Mouse (Mus musculus) Patski (cell line): ENCODE measurements around the gene Olfr316. TPM values are rescaled to one million over a fixed set of nuclear protein-coding genes. Genes with fewer than 3 reads are reported as not detected.
"Not testable (repeated sequence)": the region's sequence is repeated elsewhere in the genome, so short reads cannot be mapped to it uniquely, and the experiment has no call there.

Experiments
- ATAC-seq: fragments of 100-300 bp; one replicate; pipeline ENCODE4 v1.8.0; 2021
- CTCF ChIA-PET: fragments of 350-600 bp; sonication (Branson Sonifier 250); formaldehyde crosslinking; loops from one replicate; lab custom pipeline; 2022; ENCODE audit warnings: inconsistent platforms; lab: Charles Lee
- POLR2A ChIA-PET: fragments of 350-600 bp; sonication (Branson Sonifier 250); formaldehyde crosslinking; loops from one replicate; lab custom pipeline; 2022; ENCODE audit warnings: antibody characterized with exemption, inconsistent platforms; lab: Charles Lee
- DNase-seq: peaks from one replicate; pipeline ENCODE4 v3.0.0-alpha.2; 2011; ENCODE audit warnings: low read depth, low spot score
- H3K27me3 ChIP-seq: fragments of 371-371 bp; one replicate; pipeline ENCODE4 v1.5.1; 2021
- CTCF ChIP-seq: fragments of 100-300 bp; IDR thresholded peaks from one replicate; pipeline ENCODE4 v1.5.1; 2021
- in situ Hi-C: fragments of 300-500 bp; cut with MboI; formaldehyde crosslinking; loops from 3 replicates; pipeline ENCODE4 v1.11.1; 2018; ENCODE audit warnings: low pct_unique_long_range_greater_than_20kb, mixed read lengths
- polyA plus RNA-seq: library from polyadenylated mRNA; unstranded; gene quantifications from one replicate; pipeline ENCODE4 v1.2.3, GENCODE M21; 2021

Olfr316 gene
- polyA plus RNA-seq = not detected

GRCm38 (mm10) chr11:58752434-58752833 lies at the start of gene Olfr316:
Gene Olfr316 (plus strand): TSS chr11:58752734.
- ChIA-PET POLR2A (no interaction called here), CTCF (no interaction called here)
- in situ Hi-C loops = no loop called here
- DNase-seq = no peak
- no peak for TF ChIP-seq CTCF
- ATAC-seq = no peak
- H3K27me3 ChIP-seq = peaks cover 21% of the 10 kb centered on the region

GRCm38 (mm10) chr11:58709086-58709485 lies 43.4 kb upstream of the Olfr316 start:
- ChIA-PET POLR2A (no interaction called here), CTCF (no interaction called here)
- in situ Hi-C loops = no loop called here
- H3K27me3 ChIP-seq = peaks cover 10% of the 10 kb centered on the region
- no peak for DNase-seq
- no peak for ATAC-seq
- TF ChIP-seq CTCF = no peak

GRCm38 (mm10) chr11:58717723-58718122 lies 34.8 kb upstream of the Olfr316 start:
- not testable (repeated sequence) for ATAC-seq

GRCm38 (mm10) chr11:58719701-58720100 lies 32.8 kb upstream of the Olfr316 start:
- peaks cover 7% of the 10 kb centered on the region for H3K27me3 ChIP-seq
- POLR2A ChIA-PET = interaction anchor here (0.7 kb wide), 1 partner anchor 78 kb away, joined by 4 read pairs; no protein-coding TSS in a partner anchor
- ATAC-seq (no peak), DNase-seq (no peak)
- TF ChIP-seq CTCF = no peak
- in situ Hi-C loops = no loop called here
- CTCF ChIA-PET = no interaction called here

More at GRCm38 (mm10) chr11:58717723-58718122, 34.8 kb upstream of the Olfr316 start:
- DNase-seq, in situ Hi-C loops, CTCF ChIA-PET, H3K27me3 ChIP-seq, POLR2A ChIA-PET: not testable (repeated sequence)

- ChIA-PET POLR2A (no interaction called here), CTCF (no interaction called here)
- H3K27me3 ChIP-seq = peaks cover 14% of the 10 kb centered on the region
- DNase-seq = no peak
- no peak for ATAC-seq
- in situ Hi-C loops = no loop called here
- TF ChIP-seq CTCF = no peak
These were observed 28.6 kb upstream of the Olfr316 start, which contains the start of gene Olfr318 for GRCm38 (mm10) chr11:58723914-58724313. Gene Olfr318 (minus strand): TSS chr11:58724014.

GRCm38 (mm10) chr11:58727896-58728650 lies 24.5 kb upstream of the Olfr316 start:
- in situ Hi-C loops, DNase-seq, CTCF ChIA-PET, ATAC-seq: not testable (repeated sequence)
- H3K27me3 ChIP-seq = peaks cover 14% of the 10 kb centered on the region
- POLR2A ChIA-PET = interaction anchor here (0.6 kb wide), 1 partner anchor 65 kb away, joined by 6 read pairs; no protein-coding TSS in a partner anchor

- POLR2A ChIA-PET = no interaction called here
- ATAC-seq (no peak), DNase-seq (no peak)
- CTCF ChIA-PET = no interaction called here
- peaks cover 8% of the 10 kb centered on the region for H3K27me3 ChIP-seq
- no peak for TF ChIP-seq CTCF
- in situ Hi-C loops = loop anchor here (10.0 kb wide), 1 partner anchor 69 kb away; no protein-coding TSS in a partner anchor
These were observed 19.2 kb upstream of the Olfr316 start for GRCm38 (mm10) chr11:58733372-58733771.

GRCm38 (mm10) chr11:58738792-58739262 lies 13.7 kb upstream of the Olfr316 start, which contains the start of gene Olfr317:
Gene Olfr317 (minus strand): TSS chr11:58739212.
- TF ChIP-seq CTCF = no peak
- in situ Hi-C loops = loop anchor here (10.0 kb wide), 1 partner anchor 74 kb away; no protein-coding TSS in a partner anchor
- DNase-seq (no peak), ATAC-seq (no peak)
- CTCF ChIA-PET = no interaction called here
- POLR2A ChIA-PET = no interaction called here
- peaks cover 8% of the 10 kb centered on the region for H3K27me3 ChIP-seq

- in situ Hi-C loops, POLR2A ChIA-PET, ATAC-seq, DNase-seq, CTCF ChIA-PET: not testable (repeated sequence)
- H3K27me3 ChIP-seq = peaks cover 17% of the 10 kb centered on the region
These were observed 1.4 kb upstream of the Olfr316 start for GRCm38 (mm10) chr11:58751096-58751495.

GRCm38 (mm10) chr11:58772888-58773287 lies 20.4 kb downstream of the Olfr316 start, which contains the start of gene Olfr315:
Gene Olfr315 (plus strand): TSS chr11:58773188.
- CTCF ChIA-PET = no interaction called here
- POLR2A ChIA-PET = no interaction called here
- H3K27me3 ChIP-seq = peaks cover 42% of the 10 kb centered on the region
- DNase-seq (no peak), ATAC-seq (no peak)
- in situ Hi-C loops = no loop called here
- no peak for TF ChIP-seq CTCF

- TF ChIP-seq CTCF = no peak
- H3K27me3 ChIP-seq = no peaks in the 10 kb centered on the region
- in situ Hi-C loops = no loop called here
- ATAC-seq (no peak), DNase-seq (no peak)
- ChIA-PET POLR2A (no interaction called here), CTCF (no interaction called here)
These were observed 30.1 kb downstream of the Olfr316 start, which contains the start of gene Olfr314 for GRCm38 (mm10) chr11:58782480-58783089. Gene Olfr314 (plus strand): TSS chr11:58782952.
